Mouse (Mus musculus) layer of hippocampus, adult 18-20 months (tissue): Measurements from ENCODE around the gene Cul3. TPM values are rescaled to one million over a fixed set of nuclear protein-coding genes. Genes with fewer than 3 reads are reported as not detected.
"Not testable (repeated sequence)": the region's sequence is repeated elsewhere in the genome, so short reads cannot be mapped to it uniquely, and the experiment has no call there.

Experiments used
- DNase-seq, 2 experiments: peaks; one replicate each; pipeline ENCODE4 v3.0.0; 2022; ENCODE audit warnings: low spot score in 2 of 2
- long read RNA-seq: library from polyadenylated mRNA; stranded (forward); transcript quantifications from one replicate; pipeline ENCODE4 v2.0.0, GENCODE M21; 2021
- total RNA-seq, 2 experiments: library from RNA; stranded (reverse); gene quantifications; 2 replicates each; pipeline ENCODE4 v1.2.3; 2021

The Cul3 gene
- total RNA-seq: 100 to 1,000 TPM; 127 to 142 TPM
- long read RNA-seq, full-length matches to known transcripts: 155 of 180 reads
- long read RNA-seq, partial matches to known transcripts: 4 of 180 reads
- long read RNA-seq, other reads (novel, unspliced or antisense): 21 of 180 reads

GRCm38 (mm10) chr1:80340436-80341376 is at the start of gene Cul3:
Gene Cul3 (minus strand): TSS chr1:80340480.
- peak; percentile 91 to 95 for DNase-seq

DNA sequence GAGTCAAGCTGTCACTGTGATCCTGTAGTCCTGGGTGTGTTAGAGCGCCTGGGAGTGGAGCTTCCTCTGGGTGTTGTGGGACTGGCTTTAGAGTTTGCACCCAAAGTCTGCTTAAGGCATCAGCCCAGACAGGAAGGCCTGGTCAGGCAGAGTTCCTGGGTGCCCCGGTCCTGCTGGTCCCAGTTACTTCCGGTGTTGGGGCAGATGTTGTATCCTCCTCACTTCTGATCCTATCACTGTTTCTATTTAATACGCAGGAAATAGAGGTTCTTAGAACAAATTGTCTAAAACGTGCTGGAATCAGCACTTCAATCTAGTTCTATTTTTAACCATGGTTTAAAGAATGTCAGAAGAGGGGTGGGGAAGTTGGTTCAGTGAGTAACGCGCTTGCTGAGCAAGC is 49.2 kb upstream of the Cul3 start:
- no peak for DNase-seq

GRCm38 (mm10) chr1:80383613-80384589 is 43.6 kb upstream of the Cul3 start:
- DNase-seq: no peak

GRCm38 (mm10) chr1:80382928-80383327 is 42.6 kb upstream of the Cul3 start:
- DNase-seq: no peak

- DNase-seq: no peak
Observed at GRCm38 (mm10) chr1:80381302-80381701, 41.0 kb upstream of the Cul3 start.

- DNase-seq: no peak
Observed at GRCm38 (mm10) chr1:80372010-80372409, 31.7 kb upstream of the Cul3 start.

DNA sequence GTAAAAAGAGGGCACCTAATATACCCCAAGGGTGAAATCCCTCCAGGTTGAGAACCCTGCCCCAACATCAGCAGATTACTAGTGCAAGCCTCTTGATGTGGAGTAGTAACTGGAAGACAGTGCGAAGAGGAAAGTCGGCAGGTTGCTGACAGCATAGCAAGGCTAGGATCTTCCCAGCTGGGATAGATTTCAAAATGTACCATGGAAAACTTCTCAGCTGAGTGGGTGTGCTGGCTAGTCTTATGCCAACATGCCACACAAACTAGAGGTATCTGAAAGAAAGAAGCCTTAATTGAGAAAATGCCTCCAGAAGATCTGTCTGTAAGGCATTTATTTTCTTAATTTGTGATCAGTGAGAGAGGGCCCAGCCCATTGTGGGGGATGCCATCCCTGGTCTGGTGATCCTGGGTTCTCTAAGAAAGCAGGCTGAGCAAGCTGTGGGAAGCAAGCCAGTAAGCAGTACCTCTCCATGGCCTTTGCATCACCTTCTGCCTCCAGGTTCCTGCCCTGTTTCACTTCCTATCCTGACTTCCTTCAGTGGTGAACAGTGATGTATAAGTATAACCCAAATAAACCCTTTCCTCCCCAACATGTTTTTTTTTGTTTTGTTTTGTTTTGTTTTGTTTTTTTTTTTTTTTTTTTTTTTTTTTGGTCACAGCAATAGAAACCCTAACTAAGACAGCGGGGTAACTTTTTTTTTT is 31.1 kb upstream of the Cul3 start:
- DNase-seq: peak in 1 of 2 experiments; percentile 20

DNA sequence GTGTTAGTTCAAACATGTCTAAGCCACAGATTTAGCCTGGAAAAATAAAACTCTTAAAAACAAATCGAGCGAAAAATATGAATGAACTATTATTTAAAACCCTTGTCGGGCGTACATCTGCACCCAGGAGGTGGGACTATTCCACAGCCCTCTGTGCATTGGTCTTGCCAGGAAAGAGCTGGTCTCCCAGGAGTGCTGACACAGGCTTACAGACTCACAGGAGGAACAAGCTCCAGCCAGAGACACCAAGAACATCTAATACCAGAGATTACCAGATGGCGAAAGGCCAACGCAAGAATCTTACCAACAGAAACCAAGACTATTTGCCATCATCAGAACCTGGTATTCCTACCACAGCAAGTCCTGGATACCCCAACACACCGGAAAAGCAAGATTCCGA is 23.2 kb upstream of the Cul3 start:
- DNase-seq: no peak

DNA sequence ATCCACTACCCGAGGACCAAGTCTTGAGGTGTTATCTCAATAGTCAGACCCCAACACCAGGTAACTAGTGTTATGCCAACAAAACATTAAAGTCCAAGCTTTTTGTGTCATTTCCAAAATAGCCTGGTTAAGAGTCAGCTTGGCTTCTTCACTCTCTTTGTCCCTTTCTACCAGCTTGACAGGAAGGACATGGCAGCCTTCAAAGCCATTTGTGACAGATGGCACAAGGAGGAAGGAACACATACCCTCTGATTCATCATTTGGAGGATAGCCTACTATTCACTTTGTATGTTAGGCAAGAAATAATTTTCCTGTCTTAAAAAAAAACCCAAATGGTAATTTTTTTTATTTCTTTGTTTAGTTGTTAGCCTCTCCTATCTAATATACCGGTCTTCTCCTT is 22.7 kb upstream of the Cul3 start:
- DNase-seq: peak in 1 of 2 experiments; percentile 15

- no peak for DNase-seq
Observed at GRCm38 (mm10) chr1:80362400-80362799, 22.1 kb upstream of the Cul3 start.

- not testable (repeated sequence) for DNase-seq
Observed at GRCm38 (mm10) chr1:80361771-80362170, 21.5 kb upstream of the Cul3 start.

DNA sequence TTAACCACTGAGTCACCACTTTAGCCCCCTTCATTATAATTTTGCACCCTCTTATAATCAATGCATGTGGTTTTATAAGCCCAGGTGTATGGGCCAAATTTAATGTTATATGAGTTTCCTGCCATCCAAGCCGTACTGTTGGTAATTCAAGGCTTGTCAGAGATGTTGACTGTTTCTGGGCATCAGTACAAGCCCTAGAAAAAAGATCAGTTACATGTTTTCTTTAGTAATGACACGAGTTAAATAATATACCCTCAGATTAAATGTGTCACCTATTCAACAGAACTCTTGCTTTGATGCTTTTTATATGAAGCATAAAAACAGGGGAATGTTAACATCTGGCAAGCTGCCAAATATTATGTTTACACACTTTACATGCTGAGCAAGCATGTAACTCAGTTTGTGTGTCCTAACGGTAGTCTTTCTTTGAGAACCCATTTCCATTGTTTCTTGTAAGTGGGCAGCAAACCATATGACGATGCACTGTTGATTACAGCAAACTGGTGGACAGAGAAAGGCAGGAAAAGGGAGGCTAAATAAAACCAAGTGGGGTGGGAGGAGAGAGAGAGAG is 19.8 kb upstream of the Cul3 start:
- no peak for DNase-seq

DNA sequence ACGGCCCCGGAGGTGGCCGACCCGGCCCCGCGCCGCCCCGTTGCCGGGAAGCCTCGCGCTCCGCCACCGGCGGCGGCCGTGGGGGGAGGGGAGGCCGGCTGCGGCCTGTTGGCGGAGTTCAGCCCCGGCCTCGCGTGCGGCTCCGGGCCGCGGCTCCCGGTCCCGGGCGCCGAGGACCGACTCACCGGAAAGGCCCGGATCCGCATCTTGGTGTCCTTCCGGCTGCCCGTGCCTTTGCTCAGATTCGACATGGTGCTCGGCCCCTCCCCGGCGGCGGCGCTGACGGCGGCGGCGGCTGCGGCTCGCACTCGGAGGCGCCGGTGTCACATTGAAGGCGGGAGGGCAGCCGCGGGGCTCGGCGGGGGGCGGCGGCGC is 232 bp downstream of the Cul3 start:
- DNase-seq: peak; percentile 6 to 62

GRCm38 (mm10) chr1:80339425-80340021 is 757 bp downstream of the Cul3 start:
- no peak for DNase-seq

- no peak for DNase-seq
Observed at GRCm38 (mm10) chr1:80338398-80338797, 1.9 kb downstream of the Cul3 start.

GRCm38 (mm10) chr1:80335726-80336368 is 4.4 kb downstream of the Cul3 start:
- DNase-seq: no peak

DNA sequence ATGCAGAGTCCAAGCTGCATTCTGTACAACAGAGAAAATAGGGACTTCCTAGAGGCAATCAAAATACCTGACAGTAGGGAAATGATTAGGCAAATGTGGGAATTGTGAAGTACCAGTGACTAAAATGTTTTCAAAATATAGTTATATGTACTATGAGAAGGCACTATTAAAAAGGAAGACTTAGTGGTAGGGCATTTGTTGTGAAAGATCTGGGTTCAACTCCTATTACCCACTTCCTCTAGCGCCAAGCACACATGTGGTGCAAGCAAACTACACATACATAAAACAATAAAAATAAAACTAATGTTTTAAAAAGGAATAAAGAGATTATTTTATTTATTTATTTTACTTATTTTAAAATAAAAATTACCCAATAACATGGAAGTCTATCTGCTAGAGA is 5.2 kb downstream of the Cul3 start:
- DNase-seq: no peak

- no peak for DNase-seq
Observed at GRCm38 (mm10) chr1:80330970-80331369, 9.3 kb downstream of the Cul3 start.

GRCm38 (mm10) chr1:80325761-80326160 is 14.5 kb downstream of the Cul3 start:
- DNase-seq: no peak

- no peak for DNase-seq
Observed at GRCm38 (mm10) chr1:80324370-80324769, 15.9 kb downstream of the Cul3 start.
